Mouse (Mus musculus): Measurements from ENCODE around the gene Dnajb14.

DNA sequence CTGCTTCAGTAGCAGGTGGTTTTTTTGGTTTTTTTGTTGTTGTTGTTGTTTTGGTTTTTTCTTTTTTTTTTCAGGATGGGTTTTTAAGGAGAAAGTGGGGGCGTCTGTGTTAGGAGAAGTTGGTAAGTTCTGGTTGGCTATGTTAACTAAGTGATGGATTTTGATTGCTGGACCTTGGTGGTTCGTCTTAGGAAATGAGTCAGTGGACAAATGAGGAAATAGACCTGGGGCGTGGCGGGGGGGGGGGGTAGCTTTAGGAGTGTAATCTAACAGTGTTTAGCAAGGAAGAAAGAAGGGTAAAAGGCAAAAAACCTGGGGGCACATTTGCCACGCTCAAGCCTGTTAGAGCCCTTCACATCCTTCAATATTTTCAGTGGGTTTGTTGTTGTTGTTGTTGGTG lies 20.9 kb upstream of the Dnajb14 start:
- TF ChIP-seq POLR2A (IDR thresholded peaks at IDR 0.05; ENCODE audit: borderline replicate concordance, extremely low read depth, insufficient read depth, insufficient read length, poor library complexity, severe bottlenecking) (no peak), CTCF (IDR thresholded peaks at IDR 0.05; ENCODE audit: borderline replicate concordance, extremely low read depth, insufficient read depth, insufficient read length) (no peak)

Measured in brain, embryonic 14.5 days (tissue).